Mouse (Mus musculus) megakaryocyte, embryonic 14.5 days (primary cell): ENCODE results near the gene Tdrd7.

Source experiments
- FLI1 ChIP-seq: IDR thresholded peaks from 2 replicates; pipeline ENCODE4 v1.6.1; 2012; ENCODE audit warnings: low read length, inconsistent platforms, mixed read lengths
- GATA1 ChIP-seq: IDR thresholded peaks from 3 replicates; pipeline ENCODE4 v1.6.1; 2012; ENCODE audit warnings: mixed read lengths, low read length, inconsistent platforms, borderline replicate concordance

- TF ChIP-seq GATA1 (no peak), FLI1 (no peak)
Measured at GRCm38 (mm10) chr4:46065695-46066340, 100.7 kb downstream of the Tdrd7 start.
